Mouse (Mus musculus) gastrocnemius, postnatal 36 days (tissue): ENCODE results near the gene Dnah10. TPM values are rescaled to one million over a fixed set of nuclear protein-coding genes. Genes with fewer than 3 reads are reported as not detected.
"Not testable (repeated sequence)": the region's sequence is repeated elsewhere in the genome, so short reads cannot be mapped to it uniquely, and the experiment has no call there.

Source experiments
- DNase-seq, 2 experiments: peaks; one replicate each; pipeline ENCODE4 v3.0.0; 2022
- intact Hi-C: fragments of 180-260 bp; cut with DNase I; formaldehyde crosslinking; loops from one replicate; pipeline ENCODE4 v1.15.1; 2025
- long read RNA-seq, 2 experiments: library from polyadenylated mRNA; stranded (forward); transcript quantifications; one replicate each; pipeline ENCODE4 v2.0.0; 2021
- total RNA-seq, 2 experiments: library from RNA; stranded (reverse); gene quantifications; 2 replicates each; pipeline ENCODE4 v1.2.3; 2021

The Dnah10 gene
- total RNA-seq, result under 1 TPM in 1 of 2 experiments, not detected in 1; 0.02 TPM
- long read RNA-seq, experiment 1, result 0 reads
- long read RNA-seq, experiment 2, result 0 reads

DNA sequence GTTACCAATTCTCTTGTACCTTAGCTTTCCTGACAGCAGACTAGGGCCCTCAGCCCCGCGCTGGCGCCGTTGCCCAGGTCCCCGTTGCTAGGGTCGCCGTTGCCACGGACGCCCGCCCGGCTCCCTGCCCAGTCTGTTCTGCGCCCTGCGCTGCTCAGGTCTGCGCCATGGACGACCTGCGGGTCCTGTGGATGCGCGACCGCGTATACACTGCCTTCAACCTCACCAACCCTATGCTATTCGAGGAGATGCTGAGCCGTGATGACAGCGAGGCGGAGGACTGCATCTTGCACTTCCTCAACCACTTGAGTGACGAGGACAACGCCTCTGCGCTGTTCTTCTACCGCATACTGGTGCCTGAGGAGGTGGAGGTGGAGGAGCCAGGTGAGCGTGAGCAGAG, at the start of gene Dnah10:
Dnah10 (plus strand) TSS at position 89 of the 400 bp plus-strand sequence.
- intact Hi-C loops, result no loop called here
- no peak for DNase-seq

DNA sequence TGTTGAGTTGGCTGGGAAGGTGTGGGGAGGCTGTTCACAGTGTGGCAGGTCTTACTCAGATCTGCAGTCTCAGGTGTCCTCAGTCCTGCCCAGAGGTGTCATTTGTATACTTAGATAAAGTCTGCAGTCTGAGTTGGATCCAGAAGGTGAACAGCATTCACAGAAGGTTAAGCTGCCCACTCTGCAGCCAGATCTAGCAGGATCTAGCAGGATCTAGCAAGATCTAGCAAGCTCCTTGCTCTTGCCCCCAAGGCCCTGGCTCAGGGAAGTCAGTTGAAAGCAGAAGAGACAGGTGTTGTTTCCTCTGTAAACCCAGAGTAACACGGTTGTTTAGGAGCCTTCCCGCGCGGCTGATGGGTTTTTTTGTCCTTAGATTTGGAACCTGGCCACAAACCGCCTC, 11.1 kb upstream of the Dnah10 start:
- intact Hi-C loops, result no loop called here
- no peak for DNase-seq

DNA sequence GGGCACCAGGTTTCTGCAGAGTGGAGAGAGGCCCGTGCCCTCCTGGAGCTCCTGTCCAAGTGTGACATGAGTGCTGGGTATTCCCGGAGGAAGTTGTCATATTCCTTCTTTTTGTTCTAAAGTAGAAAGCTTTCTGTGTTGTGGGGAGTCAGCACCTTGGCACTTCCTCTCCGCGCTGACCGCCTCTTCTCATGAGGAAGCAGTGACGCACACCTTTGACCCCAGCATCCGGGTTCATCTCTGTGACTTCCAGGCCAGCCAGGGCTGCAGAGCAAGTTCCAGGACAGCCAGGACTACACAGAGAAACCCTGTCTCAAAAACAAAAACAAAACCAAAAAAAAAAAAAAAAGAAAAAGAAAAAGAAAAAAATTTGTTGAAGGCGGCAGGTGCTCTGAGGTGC, 9.8 kb upstream of the Dnah10 start:
- DNase-seq, result no peak
- intact Hi-C loops, result no loop called here

- intact Hi-C loops, result no loop called here
- no peak for DNase-seq
Observed at GRCm38 (mm10) chr5:124717969-124718368, 6.9 kb upstream of the Dnah10 start.

DNA sequence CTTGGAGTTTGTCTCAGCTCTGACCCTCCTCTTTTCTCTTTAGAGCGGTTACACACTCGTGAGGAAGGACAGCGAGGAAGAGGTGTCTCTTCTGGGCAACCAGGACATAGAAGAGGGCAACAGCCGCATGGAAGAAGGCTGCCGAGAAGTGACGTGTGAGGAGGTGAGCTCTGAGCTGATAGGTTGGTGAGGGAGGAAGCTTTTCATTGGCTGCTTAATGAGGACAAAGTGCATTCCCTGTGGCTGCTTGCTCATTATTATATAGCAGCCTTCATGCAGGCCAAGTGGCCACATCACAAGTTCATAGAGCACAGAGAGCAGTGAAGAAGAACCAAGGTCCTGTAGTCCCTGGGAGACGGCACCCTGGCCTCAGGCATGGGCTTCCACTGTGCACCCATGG, 6.5 kb upstream of the Dnah10 start:
- intact Hi-C loops, result no loop called here
- no peak for DNase-seq

DNA sequence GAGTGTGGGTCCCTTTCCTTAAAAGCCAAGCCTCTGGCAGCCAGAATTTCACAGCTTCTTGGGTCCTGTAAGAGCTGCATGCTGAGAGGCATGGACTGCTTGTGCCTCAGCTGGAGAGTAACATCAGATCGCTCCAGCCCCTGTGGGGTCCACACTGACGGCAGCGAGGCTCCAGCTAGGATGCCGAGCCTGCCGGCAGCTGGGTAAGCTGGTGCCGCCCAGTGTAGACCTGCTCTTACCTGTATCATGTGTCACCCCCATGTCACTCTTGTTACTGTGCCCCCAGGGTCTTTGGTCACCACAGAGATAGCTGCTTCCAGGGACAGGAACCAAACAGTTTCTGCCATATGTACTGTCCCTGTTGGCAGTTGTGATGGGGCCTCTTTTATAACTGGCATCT, 1.8 kb upstream of the Dnah10 start:
- intact Hi-C loops, result no loop called here
- DNase-seq, result no peak

GRCm38 (mm10) chr5:124729662-124730206, 4.8 kb downstream of the Dnah10 start:
- intact Hi-C loops, result no loop called here
- DNase-seq, result no peak

DNA sequence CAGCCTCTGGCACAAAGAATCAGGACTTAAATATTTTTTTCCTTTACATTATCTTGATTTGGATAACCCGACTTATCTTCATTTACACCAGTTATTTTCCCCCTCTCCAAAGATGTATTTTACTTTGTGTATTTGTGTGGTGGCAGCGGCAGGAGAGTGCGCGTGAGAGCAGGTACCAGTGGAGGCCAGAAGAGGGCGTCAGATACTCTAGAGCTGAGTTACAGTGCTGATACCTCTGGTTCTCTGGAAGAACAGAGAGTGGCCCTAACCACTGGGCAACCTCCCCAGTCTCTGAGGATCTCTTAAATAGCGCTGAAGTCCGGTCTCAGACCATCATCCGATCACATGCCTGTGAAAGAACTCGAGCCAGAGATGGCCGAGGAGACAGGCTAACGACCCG, 9.1 kb downstream of the Dnah10 start:
- DNase-seq, result no peak
- intact Hi-C loops, result no loop called here

DNA sequence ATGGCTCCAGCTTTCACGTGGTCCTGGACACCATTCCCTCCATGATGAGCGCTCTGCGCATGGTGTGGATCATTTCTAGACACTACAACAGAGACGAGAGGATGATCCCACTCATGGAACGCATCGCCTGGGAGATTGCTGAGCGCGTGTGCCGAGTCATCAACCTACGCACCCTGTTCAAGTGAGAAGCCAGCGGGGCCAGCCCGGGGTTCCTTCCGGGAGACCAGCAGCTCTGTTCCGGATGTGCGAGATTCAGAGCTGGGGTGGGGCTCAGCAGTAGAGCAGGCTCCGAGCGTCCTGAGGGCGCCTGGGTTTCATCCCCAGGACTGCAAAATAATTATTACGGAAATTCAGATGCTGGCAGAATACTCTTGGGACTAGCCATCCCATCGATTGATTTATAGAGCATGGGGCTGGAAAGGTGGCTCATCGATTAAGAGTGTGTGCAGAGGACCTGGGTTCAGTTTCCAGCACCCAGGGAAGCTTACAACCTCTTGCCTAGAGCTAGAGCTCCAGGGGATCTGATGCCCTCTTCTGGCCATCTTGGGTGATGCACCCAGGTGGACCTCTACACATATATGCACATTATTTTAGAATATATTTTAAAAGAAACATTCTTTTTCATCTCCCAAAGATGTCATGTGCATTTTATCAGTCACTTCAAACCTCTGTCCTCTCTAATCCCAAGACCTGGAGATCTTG, 17.2 kb downstream of the Dnah10 start:
- no peak for DNase-seq
- intact Hi-C loops, result no loop called here

DNA sequence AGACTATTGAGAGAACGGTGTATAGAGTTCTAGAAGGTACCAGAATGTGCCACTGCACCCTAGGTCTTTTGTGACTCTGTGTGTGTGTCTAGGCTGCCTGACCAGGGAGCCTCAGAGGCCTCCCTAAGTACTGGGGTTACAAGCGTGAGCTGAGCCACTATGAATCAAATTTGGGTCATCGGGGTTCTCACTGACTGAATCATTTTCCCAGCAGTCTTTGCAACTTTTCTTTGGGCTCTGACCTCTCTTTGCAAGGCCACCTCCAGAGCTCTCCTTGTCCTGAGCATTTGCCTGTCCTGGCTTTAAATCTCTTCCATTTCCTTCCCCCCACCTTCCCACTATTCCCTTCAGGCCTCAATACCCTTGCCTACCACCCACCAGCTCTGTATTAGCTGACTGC, 19.0 kb downstream of the Dnah10 start:
- intact Hi-C loops, result no loop called here
- DNase-seq, result no peak

DNA sequence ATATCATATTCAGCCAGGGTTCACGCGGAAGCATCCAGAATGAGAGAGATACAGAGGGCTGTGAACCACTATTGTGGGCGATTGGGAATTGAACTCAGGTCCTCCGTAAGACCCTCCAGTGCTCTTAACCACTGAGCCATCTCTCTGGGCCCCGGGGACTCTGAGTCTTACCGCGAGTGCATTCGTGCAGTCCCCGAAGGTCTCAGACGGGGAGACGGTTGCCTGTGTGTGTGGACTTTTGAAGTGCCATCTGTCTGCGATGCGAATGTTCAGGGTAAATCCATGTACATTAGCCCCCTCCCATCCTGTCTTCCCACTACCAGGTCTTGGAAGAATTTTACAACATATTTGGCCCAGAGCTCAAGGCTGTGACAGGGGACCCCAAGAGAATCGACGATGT, 21.3 kb downstream of the Dnah10 start:
- no peak for DNase-seq
- intact Hi-C loops, result no loop called here

DNA sequence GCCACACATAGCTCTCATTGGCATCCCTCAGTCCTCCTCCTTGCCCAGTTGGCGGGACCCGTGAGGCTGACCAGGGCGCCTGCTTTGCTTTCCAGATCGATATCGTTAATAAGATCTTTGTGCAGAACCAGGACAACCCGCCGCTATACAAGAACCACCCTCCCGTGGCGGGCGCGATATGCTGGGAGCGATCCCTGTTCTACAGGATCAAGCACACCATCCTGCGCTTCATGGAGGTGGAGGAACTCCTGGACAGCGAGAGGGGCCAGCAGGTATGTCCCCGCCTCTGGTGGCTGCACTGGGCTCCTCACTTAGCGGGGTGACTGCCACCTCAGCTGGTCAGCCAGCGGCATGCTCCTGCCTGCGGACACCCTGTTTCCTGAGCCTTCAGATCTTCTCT, 23.4 kb downstream of the Dnah10 start:
- intact Hi-C loops, result no loop called here
- DNase-seq, result no peak

DNA sequence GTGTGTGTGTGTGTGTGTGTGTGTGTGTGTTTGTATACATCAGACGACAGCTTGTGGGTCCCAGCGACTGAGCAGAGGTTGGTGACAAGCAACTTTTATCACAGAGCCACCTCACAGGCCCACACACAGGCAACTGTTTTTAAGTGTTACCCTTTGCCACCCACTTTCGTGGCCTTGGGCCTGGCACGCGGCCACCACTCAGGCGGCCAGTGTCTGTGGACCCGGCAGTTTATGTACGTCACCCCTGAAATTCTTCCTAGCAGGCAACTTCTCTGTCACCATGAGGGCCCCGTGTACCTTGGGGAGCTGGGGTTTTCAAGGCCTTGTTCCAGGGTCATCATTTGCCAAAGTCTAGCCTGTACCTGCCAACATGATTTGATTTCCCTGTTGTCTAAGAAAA, 26.8 kb downstream of the Dnah10 start:
- DNase-seq, result no peak
- intact Hi-C loops, result no loop called here

- intact Hi-C loops, result no loop called here
- DNase-seq, result no peak
Observed at GRCm38 (mm10) chr5:124761011-124761410, 36.1 kb downstream of the Dnah10 start.

GRCm38 (mm10) chr5:124761787-124762186, 36.9 kb downstream of the Dnah10 start:
- no peak for DNase-seq
- intact Hi-C loops, result no loop called here

DNA sequence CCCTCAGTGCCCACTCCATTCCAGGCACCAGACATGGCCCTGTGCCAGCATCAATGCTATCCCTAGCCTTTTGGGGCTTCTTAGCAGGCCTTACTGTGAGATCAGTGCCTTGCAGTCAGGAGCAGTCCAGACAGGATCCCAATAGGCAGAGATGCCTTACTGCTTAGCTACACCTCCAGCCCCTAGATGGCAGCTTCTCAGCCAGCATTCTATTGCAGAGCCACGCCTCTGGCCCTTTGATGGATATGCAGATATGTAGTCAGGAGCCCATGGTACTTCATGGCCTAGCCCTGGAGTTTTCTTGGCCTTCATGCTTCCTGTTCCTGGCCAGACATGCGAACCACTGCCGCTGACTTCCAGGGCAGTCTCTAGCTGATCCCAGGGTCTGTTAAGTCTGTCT, 49.7 kb downstream of the Dnah10 start:
- intact Hi-C loops, result no loop called here
- DNase-seq, result no peak

GRCm38 (mm10) chr5:124776289-124776688, 51.4 kb downstream of the Dnah10 start:
- DNase-seq, intact Hi-C loops: not testable (repeated sequence)

DNA sequence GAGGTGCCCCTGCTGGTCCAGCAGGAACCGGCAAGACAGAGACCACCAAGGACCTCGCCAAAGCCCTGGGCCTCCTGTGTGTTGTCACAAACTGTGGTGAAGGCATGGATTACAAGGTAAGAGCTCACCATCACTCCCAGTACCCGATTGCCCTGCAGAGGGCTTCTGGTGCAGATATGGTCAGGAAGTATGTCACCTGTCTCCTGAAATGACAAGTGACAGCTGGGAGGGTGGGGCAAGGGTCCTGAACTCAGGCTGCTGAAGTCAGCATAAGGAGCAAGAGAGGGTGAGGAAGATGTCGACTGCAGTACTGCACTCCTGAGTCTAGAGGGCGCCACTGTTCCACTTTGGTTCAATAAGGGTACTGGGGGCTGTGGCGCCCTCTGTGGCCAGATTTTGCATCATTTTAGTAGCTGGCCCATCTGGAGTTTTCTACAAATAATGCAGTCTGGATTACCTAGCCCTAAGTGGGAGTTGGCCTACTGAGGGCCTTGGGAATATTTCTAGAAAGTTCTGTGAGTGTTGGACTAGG, 52.4 kb downstream of the Dnah10 start:
- peak; percentile 34 to 40 for DNase-seq
- intact Hi-C loops, result no loop called here

DNA sequence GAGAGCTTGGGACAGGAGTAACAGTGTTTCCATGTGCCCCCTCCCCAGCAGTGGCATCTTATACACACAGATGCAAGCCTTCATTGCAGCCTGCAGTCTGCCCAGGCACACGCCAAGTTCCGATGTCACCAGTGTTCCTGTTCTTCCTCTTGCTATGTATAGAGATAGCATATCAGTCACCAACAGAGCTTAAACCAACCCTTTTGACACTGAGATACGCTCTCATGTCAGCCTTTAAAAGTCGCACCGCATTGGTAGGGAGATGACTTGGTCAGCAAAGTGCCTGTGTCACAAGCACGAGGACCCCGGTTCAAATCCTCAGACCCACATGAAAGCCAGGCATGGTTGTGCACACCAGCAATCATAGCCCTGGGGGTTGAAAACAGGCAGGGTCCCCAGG, 55.0 kb downstream of the Dnah10 start:
- intact Hi-C loops, result loop anchor here (5.0 kb wide), 1 partner anchor 87 kb away; no protein-coding TSS in a partner anchor
- DNase-seq, result no peak

DNA sequence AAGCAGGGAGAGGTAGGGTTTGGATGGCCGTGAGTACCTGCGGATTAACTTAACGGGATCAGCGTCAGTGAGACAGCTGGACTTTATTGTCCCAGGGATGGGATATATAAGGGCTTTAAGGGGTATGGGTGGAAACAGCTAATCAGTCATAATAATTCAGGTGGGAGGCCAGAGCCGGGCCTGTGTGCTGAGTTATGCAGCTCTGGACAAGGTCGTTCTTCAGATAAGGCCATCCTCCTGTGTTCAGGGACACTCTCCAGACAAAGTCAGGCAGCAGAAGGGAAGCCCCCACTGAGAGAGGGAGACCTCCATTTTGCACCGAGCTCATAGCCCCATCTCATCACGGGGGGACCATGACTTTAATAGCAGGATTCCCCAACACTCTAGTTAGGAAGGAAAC, 56.8 kb downstream of the Dnah10 start:
- no peak for DNase-seq
- intact Hi-C loops, result loop anchor here (5.0 kb wide), 1 partner anchor 86 kb away; no protein-coding TSS in a partner anchor

GRCm38 (mm10) chr5:124785650-124786049, 60.8 kb downstream of the Dnah10 start:
- no peak for DNase-seq
- intact Hi-C loops, result no loop called here

- DNase-seq, result no peak
- intact Hi-C loops, result no loop called here
Observed at GRCm38 (mm10) chr5:124792112-124792511, 67.2 kb downstream of the Dnah10 start.
